Mouse (Mus musculus) cerebellum, adult 18-20 months (tissue): Measurements from ENCODE around the gene Zdhhc22.

Experiments
- DNase-seq, 2 experiments: peaks; one replicate each; pipeline ENCODE4 v3.0.0; 2021

Gene Zdhhc22

DNA sequence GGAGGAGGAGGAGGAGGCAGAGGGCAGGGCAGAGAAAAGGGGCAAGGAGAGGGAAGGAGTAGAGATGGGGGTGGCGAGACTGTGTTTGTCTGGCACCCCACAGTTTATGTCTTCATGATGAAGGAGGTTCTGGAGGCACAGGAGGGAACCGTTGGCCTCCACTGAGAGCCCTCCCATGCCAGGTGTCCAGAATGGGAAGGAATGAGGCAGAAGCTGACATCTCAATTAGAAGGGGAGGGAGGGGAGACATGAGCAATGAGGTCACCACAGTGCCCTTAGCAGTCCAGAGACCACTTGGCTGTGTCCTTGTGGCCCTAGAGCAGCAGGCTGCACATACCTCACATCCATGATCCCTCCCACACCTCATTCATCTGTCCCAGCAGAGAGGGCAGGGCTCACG, 4.5 kb upstream of the Zdhhc22 start:
- DNase-seq, result no peak

- DNase-seq, result no peak
These were observed 3.9 kb upstream of the Zdhhc22 start for GRCm38 (mm10) chr12:86994166-86994565.

DNA sequence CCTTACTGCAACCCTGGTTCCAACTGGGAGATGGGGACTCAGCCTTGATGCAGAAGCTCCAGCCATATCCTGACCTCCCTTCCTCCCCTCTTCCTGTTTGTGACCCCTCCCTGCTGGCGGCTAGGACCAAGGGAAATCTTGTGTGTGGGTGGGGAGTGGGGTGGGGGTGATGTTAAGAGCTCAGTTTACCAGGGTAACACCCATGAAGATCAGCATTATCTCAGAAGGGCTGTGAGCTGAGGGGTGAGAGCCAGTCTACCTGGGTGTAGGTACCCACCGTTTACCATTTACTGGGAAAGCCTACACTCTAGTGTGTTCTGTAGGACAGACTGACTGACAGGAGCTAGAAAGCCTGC, 503 bp upstream of the Zdhhc22 start:
- DNase-seq, result no peak

- DNase-seq, result no peak
These were observed 852 bp downstream of the Zdhhc22 start for GRCm38 (mm10) chr12:86989378-86989777.

- DNase-seq, result no peak
These were observed 2.0 kb downstream of the Zdhhc22 start for GRCm38 (mm10) chr12:86988227-86988626.

GRCm38 (mm10) chr12:86986562-86986961, 3.7 kb downstream of the Zdhhc22 start:
- DNase-seq, result no peak

- no peak for DNase-seq
These were observed 6.1 kb downstream of the Zdhhc22 start for GRCm38 (mm10) chr12:86984194-86984555.

DNA sequence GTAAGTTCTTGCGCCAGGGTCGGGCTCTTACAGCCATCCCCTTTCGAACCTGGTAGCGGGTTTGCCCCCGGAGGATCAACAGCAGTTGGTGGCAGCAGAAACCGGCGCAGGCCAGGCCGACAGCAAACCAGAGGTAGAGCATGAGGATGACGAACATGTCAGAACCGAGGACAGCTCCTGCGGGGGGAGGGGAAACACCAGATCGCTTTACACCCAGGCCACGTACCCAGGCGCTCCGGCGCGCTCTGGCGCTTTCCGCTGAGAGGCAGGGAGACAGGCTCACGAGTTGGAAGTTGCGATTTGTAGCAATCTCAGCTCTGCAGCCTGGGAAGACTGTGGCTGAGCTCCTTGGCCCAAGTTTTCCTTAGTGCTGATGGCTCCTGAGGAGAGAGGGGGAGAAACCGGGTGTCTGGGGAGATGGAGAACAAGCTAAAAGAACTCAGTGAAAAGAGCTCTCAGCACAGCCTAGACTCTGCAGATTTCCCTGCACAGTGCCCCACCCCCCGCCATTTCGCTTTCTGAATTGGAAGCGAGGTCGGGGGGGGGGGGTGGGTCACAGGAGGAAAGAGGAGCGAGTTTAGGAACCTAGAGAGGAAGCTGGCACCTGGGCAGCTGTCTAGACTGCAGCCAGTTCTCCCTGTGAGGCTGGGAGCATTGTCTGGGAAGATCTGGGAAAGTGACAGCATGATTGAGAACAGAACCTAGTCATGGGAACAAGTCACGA, 6.6 kb downstream of the Zdhhc22 start:
- DNase-seq, result no peak

- peak; percentile 59 to 78 for DNase-seq
These were observed 9.1 kb downstream of the Zdhhc22 start for GRCm38 (mm10) chr12:86981180-86981579.

- DNase-seq, result peak; percentile 64 to 66
These were observed 12.4 kb downstream of the Zdhhc22 start for GRCm38 (mm10) chr12:86977833-86978232.

- DNase-seq, result no peak
These were observed 13.6 kb downstream of the Zdhhc22 start for GRCm38 (mm10) chr12:86976511-86977168.

DNA sequence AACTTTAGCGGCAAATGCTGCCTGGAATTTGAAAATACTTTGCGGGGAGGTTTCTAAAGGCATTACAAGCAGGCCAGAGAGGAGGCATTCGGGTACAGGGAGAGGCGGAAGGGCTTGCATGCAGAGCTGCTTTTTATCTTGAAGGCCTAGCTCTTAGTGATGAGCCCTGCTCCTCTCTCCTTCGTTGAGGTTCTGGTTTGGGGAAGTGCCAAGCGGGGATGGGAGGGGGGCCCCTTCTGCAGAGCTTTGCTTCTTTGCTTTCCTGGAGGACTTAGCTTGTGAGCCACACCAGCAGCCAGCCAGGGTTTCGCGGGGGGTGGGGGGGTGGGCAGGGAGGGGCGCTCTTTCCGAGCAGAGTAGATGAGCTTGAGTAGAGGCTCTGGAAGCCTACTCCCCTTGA, 14.5 kb downstream of the Zdhhc22 start:
- no peak for DNase-seq

DNA sequence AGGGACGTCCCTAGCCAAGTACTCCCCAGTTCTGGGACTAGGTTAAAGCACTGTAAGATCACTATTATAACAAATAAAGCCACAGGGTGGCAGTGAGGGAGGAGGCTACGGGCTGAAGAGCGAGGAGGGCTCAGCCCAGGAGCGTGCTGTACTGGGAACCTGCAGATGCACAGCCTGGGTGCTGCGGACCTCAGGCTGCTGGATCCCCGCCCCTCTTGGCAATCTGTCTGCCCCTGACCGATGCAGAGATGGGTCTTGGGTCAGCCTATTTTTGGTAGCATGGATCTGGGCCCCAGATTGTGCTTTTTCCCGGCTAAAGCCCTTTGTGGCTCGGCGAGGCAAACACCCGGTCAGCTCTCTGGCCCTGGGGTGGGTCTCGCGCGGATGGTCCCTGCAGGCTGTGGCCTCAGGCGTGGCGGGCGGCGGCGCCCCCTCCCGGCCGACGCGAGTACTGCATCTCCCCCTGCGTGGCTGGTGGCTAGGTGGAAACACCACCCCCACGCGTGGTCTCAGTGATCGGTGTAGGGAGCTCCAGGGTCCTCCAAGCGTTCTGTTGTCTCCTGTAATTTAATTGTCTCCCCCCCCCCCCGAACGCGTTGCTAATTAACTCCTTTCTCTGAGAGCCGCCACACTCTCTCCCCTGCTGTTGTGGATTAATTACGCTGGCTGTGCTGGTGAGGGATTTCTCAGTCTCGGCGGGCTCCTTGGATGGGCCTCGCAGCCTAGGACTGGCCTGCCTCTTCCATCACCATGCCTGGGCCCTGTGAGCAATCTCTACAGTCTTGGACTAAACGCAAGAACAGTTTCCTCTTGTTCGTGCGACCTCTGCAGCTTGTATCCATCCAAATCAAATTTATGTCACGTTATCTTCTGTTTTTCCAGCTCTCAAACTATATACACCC, 15.6 kb downstream of the Zdhhc22 start:
- DNase-seq, result peak; percentile 86 to 95

GRCm38 (mm10) chr12:86973706-86974105, 16.5 kb downstream of the Zdhhc22 start:
- peak in 1 of 2 experiments; percentile 43 for DNase-seq

GRCm38 (mm10) chr12:86973216-86973615, 17.0 kb downstream of the Zdhhc22 start:
- DNase-seq, result peak; percentile 96

DNA sequence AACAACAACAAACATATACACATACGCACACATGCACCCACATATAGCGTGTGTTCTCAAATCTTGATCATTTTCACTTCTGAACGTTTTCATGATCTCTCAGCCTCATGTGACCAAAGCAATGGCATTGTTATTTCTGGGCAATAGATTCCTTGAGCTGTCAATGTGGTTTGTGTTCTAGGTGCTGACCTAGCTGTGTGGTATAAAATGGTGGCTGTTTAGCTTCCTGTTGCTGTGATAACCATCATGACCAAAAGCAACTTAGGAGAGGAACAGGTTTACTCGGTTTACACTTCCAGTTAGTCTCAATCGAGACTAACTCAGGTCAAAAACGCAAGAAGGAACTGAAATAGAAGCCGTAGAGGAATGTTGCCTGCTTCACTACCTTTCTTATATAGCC, 19.1 kb downstream of the Zdhhc22 start:
- DNase-seq, result no peak

DNA sequence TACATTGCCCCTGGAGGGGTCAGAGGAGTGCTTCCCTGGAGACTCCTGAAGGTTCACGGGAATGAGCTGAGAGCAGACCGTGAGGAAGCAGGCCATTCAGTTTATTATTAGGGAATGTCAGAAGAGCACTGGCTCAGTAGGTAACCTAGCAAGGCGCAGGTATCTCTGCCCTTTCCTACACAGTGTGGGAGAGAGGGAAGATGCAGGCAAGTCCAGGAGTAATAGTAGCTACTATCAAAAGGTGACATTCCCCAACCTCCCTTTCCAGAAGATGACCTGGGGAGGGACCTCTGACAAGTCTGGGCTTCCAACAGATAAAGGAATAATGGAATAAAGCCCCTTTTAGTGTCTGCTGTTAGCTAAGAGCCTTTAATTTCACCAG, 21.0 kb downstream of the Zdhhc22 start:
- no peak for DNase-seq

DNA sequence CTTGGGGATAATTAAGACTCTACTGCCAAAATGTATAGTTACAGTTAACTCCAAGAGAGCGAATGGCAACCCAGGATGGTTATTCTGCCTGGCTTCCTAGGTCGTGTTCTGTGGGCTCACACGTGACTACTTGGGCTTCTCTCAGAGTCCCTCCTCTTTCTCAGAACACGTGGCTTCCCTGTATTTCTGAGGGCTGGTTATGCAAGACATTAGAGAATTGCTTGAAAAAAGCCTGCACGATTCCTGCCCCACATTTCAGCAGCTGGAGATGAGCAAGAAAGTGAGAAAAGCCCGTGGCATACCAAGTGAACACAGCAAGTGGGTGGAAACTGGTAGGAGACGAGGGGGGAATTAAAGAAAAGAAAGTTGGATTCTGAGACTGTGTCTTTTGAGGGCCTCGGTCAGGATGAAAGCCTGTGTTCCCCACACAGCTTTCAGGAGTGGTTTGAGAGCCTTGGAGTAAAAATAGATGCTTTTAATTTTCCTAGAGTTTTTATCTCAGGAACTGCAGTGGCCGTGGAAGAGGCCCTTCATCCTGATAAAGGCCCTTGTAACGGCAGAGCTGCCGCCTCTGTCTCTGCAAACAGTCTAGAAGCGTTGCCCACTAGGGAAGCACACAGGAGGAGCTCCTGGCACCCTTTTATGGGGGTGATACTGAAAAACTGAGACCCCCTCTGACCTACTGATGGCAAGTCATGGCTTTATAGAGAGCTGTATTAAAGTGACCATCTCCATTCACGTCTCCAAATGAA, 21.6 kb downstream of the Zdhhc22 start:
- DNase-seq, result no peak

- DNase-seq, result no peak
These were observed 24.9 kb downstream of the Zdhhc22 start for GRCm38 (mm10) chr12:86965237-86965799.

DNA sequence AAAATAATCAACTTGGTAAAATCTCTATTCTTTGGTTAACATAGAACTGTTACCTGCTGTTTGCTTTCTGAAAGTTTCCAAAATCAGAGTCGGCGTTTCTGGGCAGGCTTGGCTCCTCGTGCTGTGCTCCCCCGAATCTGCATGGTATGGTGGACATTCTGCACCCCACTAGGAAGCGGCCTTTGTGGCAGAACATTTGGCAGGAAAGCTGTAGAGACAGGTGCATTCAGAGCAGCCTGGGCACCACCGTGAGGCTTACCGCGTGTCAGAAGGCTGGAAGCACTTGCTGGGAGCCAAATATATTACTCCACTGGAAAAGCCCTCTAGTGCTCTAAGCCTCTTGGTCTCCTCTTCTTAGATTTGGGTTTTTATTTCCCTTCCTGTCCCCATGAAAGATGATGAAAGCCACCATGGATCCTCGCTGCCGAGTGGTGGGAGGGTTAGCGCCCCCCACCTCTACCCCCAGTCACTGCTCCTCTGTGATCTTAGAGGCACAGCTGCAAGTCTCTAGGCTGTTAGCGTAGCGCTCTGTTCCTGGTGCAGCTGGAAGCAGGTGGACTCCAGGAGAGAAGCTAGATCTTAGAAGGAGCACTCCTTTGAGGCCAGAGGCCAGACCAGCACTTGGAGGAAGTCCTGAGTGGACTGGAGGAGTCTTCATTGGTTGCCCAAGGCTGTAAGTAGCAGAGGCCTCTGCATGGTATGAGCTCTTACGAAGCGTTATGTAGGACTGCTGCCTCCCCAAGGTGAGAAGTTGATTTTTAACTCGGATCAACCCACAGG, 25.8 kb downstream of the Zdhhc22 start:
- peak; percentile 83 to 90 for DNase-seq

GRCm38 (mm10) chr12:86961589-86962344, 28.5 kb downstream of the Zdhhc22 start:
- DNase-seq, result peak; percentile 59 to 63
